Mouse (Mus musculus): ENCODE data around the gene Tarsl2.

Tarsl2 gene
- long read RNA-seq, experiment 1, partial matches to known transcripts, result 1 of 2 reads
- long read RNA-seq, experiment 1, other reads (novel, unspliced or antisense), result 0 of 2 reads
- long read RNA-seq, experiment 2, partial matches to known transcripts, result 2 of 4 reads
- long read RNA-seq, experiment 2, other reads (novel, unspliced or antisense), result 0 of 4 reads

- intact Hi-C loops (cut with DNase I), result loop anchor here (10.0 kb wide), 1 partner anchor 330 kb away; no protein-coding TSS in a partner anchor
Measured at GRCm38 (mm10) chr7:65644643-65645351, at the start of gene Tarsl2. Tarsl2 (plus strand) TSS chr7:65644898.

GRCm38 (mm10) chr7:65606124-65606523 is 38.6 kb upstream of the Tarsl2 start:
- intact Hi-C loops (cut with DNase I), result no loop called here

DNA sequence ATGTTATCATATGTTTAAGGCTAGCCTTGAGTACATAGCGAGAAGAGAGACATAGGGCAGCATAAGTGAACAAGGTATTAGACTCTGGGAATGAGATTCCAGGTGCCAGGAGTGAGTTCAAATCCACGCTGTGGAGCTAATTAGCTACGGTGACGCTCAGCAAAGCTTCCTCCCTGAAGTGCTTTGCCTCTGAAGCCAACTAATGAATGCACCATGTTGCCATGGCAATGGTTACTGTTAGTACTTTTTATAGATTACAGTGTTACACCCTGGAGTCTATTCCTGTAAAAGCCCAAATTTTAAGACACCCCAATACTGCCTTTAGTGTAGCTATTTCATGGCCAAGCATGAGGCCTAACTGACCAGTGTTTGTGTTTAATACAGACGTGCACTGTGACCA is 37.7 kb upstream of the Tarsl2 start:
- intact Hi-C loops (cut with DNase I), result no loop called here

DNA sequence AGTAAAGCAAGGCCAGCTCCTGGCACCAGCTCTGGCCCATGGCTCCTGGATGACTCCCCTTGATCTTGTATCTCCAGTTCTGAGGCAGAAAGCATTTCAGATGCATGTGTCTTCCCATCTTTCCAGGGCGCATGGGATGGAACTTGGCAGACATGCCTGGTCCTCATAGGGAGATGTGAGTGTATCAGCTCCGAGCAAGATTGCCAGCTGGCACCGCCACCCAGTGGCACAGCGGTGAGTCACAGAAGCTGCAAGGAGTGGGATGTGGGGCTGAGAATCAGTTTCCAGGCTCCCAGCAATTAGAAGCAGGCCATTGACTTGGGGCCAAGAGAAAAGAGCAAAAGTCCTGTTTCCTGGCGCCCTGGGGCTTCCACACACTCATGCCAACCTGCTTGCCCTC is 34.5 kb upstream of the Tarsl2 start:
- intact Hi-C loops (cut with DNase I), result no loop called here

GRCm38 (mm10) chr7:65610673-65611072 is 34.0 kb upstream of the Tarsl2 start:
- intact Hi-C loops (cut with DNase I), result no loop called here

- intact Hi-C loops (cut with DNase I), result no loop called here
Measured at GRCm38 (mm10) chr7:65611298-65611697, 33.4 kb upstream of the Tarsl2 start.

DNA sequence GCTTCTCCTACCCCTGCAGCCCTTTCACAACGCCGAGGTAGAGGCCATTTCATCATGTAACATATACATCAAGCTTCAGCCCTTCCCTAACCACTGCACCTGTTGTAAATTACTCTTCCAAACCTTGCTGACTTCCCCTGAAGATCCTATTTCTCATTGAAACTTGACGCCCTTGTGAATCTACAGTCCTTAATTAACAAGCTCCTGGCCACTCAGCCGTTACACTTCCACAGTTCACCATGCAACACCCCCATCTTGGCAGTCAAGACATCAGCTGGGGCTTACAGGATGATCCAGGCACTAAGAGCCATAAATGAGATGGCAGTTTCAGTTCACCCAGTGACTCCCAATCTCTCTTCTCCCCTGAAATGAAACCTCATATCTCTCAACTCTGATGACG is 31.0 kb upstream of the Tarsl2 start:
- intact Hi-C loops (cut with DNase I), result no loop called here

- intact Hi-C loops (cut with DNase I), result no loop called here
Measured at GRCm38 (mm10) chr7:65618751-65619150, 25.9 kb upstream of the Tarsl2 start.

- intact Hi-C loops (cut with DNase I), result no loop called here
Measured at GRCm38 (mm10) chr7:65620746-65621145, 24.0 kb upstream of the Tarsl2 start.

GRCm38 (mm10) chr7:65623330-65623729 is 21.4 kb upstream of the Tarsl2 start:
- intact Hi-C loops (cut with DNase I), result no loop called here

DNA sequence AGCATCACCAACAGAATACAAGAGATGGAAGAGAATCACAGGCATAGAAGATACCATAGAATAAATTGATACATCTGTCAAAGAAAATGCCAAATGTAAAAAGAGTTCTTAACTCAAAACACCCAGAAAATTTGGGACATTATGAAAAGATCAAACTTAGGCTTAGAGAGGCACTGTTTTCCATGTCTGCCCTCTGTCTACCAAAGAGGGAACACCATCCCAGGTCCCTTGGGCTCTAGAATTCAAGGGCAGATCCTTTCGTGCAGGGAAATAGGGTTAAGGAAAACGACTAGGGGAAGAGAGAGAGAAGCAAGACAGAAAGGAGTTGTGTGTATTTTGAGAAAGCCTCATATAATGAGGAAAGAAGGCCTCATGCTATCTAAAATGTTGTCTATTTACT is 19.2 kb upstream of the Tarsl2 start:
- intact Hi-C loops (cut with DNase I), result no loop called here

GRCm38 (mm10) chr7:65629846-65630245 is 14.9 kb upstream of the Tarsl2 start:
- intact Hi-C loops (cut with DNase I), result no loop called here

- intact Hi-C loops (cut with DNase I), result no loop called here
Measured at GRCm38 (mm10) chr7:65630661-65631060, 14.0 kb upstream of the Tarsl2 start.

DNA sequence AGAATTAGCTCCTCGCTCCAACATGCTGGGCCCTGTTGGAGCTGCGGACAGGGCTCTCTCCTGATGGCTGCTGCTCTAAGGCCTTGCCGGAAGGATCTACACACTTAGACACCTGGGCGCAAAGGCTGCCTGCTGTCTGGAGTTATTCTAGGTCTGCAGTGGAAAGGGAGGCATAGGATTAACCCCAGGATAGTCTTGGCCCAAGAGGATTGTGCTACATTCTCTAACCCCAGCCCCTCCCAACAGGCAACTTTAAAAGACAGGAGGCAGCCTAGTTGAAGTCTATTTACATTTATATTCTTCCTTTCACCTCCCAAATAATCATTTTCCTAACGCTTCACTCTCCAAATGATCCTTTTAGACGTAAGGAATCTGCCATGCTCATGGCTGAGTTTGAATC is 8.9 kb upstream of the Tarsl2 start:
- intact Hi-C loops (cut with DNase I), result no loop called here

GRCm38 (mm10) chr7:65636356-65636880 is 8.3 kb upstream of the Tarsl2 start:
- intact Hi-C loops (cut with DNase I), result no loop called here

DNA sequence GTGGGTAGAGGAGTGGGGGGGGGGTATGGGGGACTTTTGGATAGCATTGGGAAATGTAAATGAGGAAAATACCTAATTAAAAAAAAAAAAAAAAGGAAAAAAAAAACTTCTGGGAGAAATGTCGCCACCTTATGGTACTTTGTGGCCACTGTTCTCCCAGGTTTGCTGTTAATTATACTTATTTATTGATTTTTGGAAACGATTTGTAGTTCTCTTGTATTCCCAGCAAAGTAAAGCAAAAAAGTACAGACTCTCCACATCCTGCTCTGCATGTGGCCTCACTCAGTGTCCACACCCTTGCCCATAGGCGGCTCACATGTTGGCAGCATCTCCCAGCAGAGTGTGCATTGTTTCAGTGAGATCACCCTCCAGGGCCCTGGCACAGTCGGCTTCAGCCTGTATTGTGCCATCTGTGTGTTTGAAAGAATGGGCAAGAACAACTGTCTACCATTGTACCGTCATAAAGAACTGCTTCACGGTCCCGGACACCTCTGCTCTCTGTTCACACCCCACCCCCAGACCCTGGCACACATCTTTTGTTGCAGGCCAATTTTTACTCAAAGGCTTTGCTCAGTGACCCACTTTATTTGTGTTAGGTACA is 6.4 kb upstream of the Tarsl2 start:
- intact Hi-C loops (cut with DNase I), result no loop called here

GRCm38 (mm10) chr7:65639821-65640382 is 4.8 kb upstream of the Tarsl2 start:
- intact Hi-C loops (cut with DNase I), result loop anchor here (10.0 kb wide), 1 partner anchor 325 kb away; no protein-coding TSS in a partner anchor

- intact Hi-C loops (cut with DNase I), result loop anchor here (10.0 kb wide), 1 partner anchor 326 kb away; no protein-coding TSS in a partner anchor
Measured at GRCm38 (mm10) chr7:65640672-65641071, 4.0 kb upstream of the Tarsl2 start.

DNA sequence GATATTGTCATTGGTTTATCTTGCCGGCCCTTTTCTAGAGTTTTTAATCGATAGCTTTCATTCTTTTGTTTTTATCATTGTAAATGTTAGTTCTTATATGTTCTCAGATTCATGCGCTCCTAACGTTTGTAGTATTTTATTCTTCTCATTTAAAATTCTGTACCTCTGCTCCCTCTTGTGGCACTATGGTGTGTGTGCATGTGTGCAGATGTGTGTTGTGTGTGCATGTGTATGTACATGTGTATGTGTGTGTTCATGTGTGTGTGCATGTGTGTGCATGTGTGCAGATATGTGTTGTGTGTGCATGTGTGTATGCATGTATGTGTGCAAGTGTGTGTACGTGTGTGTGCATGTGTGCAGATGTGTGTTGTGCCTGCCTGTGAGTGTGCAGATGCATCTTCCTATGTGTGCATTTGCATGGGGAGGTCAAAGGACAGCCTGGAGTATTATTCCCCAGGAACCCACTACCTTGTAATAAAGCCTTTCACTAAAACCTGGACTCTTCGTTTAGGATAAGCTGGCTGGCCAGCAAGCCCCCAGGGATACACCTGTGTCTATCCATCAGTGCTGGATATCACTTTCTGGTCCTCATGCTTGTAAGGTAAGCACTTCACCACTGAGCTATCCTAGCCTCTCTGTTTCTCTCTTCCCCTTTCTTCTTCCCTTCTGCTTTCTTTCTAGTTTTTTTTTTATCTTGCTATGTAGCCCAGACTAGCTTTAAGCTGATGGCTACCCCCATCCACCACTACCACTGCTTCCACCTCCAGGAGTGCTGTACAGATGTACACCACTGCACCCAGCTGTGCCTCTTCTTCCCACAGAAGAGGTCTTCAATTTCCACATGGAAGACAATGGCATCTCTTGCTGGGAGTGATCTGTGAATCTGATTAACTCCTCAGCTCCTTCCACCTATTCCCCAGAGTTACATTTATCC is 2.1 kb upstream of the Tarsl2 start:
- intact Hi-C loops (cut with DNase I), result loop anchor here (10.0 kb wide), 1 partner anchor 328 kb away; no protein-coding TSS in a partner anchor

GRCm38 (mm10) chr7:65643861-65644421 is 757 bp upstream of the Tarsl2 start:
- intact Hi-C loops (cut with DNase I), result loop anchor here (10.0 kb wide), 1 partner anchor 329 kb away; no protein-coding TSS in a partner anchor
